Mouse (Mus musculus): ENCODE measurements around the gene Cdkl4. TPM values are rescaled to one million over a fixed set of nuclear protein-coding genes. Genes with fewer than 3 reads are reported as not detected.

The Cdkl4 gene
- polyA plus RNA-seq, 1 experiment from 2014 or later, result 1.5 TPM

DNA sequence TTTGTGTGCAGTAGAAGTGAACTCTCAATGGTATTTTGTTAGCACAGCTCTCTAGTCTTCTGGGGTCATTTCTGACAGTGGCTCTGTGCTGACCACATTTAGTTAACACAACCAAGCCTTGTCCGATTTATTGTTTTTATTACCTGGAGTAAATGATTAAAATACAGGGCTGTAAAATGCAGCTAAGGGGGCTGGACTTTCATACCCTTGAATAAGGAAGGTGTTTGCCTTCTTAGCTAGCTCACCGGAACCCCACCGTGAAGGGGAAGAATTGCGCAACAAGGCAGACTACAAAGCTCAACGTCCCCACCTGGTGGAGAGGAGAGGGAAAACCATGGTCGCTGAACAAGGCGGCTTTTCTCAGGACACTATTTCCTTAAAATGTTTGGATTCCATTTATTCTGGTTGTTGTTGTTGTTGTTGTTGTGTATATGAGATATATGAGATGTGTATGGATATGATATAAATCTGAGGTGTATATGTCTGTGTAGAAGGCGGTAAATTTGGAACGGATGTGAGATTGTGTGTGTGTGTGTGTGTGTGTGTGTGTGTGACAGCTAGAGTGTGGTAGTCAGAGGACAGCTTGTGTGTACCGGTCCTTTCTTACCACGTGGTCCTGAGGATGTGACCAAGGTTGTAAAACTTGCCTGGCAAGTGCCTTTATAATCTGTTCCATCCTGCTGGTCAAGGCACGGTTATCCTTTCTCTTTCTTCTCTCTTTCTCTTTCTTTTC, 16.8 kb downstream of the Cdkl4 start:
- H3K4me2 ChIP-seq, result peak overlapping the region; percentile 27; the same call in 1 of the 2 replicates

DNA sequence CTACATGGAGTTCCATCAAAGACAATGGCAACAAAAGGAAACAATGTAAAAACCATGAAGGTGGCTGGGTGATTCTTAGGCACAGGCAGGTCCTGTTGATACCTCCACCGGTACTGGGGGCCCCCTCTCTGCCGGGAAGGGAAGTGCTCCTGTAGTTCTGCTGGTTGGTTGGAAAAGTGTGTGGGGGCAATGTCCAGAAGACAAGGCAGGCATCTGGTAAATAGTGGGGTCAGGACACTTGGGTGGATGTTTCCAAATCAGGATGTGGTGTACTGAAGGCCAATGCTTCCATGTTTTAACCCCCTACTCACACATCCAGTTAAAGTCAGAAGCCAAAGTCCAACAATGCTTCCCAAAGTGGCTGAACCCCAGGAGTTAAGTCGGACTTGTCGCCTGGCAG, 17.9 kb downstream of the Cdkl4 start:
- H3K36me3 ChIP-seq (ENCODE audit: poor library complexity, severe bottlenecking), result peaks cover 4% of the 10 kb centered on the region; the same call in 1 of the 2 replicates
- H3K4me2 ChIP-seq, result no peak overlapping the region
- H3K27ac ChIP-seq, result no peak overlapping the region
- no peak overlapping the region for H3K9ac ChIP-seq
- H3K27me3 ChIP-seq, result no peaks in the 10 kb centered on the region
- ATAC-seq, result no peak
- no peak overlapping the region for H3K4me3 ChIP-seq
- no peaks in the 10 kb centered on the region for H3K9me3 ChIP-seq (replicated peaks)
- 94% methylated on average over 4 of the region's 4 CpGs for WGBS
- H3K4me1 ChIP-seq, result no peaks in the 10 kb centered on the region

More for the DNA sequence above, 16.8 kb downstream of the Cdkl4 start:
- Histone ChIP-seq H3K27me3 (no peaks in the 10 kb centered on the region), H3K9ac (no peak overlapping the region), H3K4me1 (no peaks in the 10 kb centered on the region), H3K36me3 (ENCODE audit: poor library complexity, severe bottlenecking) (peaks cover 11% of the 10 kb centered on the region; the same call in 1 of the 2 replicates), H3K27ac (no peak overlapping the region), H3K9me3 (replicated peaks) (peaks cover 6% of the 10 kb centered on the region; the same call in 1 of the 2 replicates), H3K4me3 (no peak overlapping the region)
- WGBS, result 21% methylated on average over 12 of the region's 12 CpGs
- ATAC-seq, result peak; percentile 67

DNA sequence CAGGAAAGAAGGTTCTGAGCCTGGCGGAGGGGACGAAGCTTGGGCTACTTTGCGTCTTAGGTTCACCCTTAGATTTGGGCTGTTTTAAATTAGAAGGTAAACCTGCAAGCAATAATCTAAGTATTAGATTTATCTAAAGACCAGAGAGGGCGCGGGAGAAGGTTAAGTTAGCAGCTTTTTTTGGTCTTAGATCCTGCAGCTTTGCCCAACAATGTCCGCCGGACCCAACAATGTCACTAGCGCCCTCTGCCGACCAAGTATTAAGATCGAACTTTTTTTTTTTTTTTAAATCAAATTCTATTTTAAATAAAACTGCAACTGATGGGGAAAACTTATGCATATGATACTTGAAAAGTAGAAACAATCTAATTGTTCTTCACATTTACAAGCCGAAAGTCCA, 18.6 kb downstream of the Cdkl4 start:
- Histone ChIP-seq H3K4me2 (no peak overlapping the region), H3K9ac (no peak overlapping the region), H3K27me3 (no peaks in the 10 kb centered on the region), H3K4me1 (peaks cover 3% of the 10 kb centered on the region; the same call in 1 of the 2 replicates), H3K9me3 (replicated peaks) (no peaks in the 10 kb centered on the region), H3K4me3 (no peak overlapping the region), H3K27ac (no peak overlapping the region), H3K36me3 (ENCODE audit: poor library complexity, severe bottlenecking) (peaks cover 4% of the 10 kb centered on the region; the same call in 1 of the 2 replicates)
- WGBS, result 37% methylated on average over 11 of the region's 11 CpGs
- ATAC-seq, result no peak

DNA sequence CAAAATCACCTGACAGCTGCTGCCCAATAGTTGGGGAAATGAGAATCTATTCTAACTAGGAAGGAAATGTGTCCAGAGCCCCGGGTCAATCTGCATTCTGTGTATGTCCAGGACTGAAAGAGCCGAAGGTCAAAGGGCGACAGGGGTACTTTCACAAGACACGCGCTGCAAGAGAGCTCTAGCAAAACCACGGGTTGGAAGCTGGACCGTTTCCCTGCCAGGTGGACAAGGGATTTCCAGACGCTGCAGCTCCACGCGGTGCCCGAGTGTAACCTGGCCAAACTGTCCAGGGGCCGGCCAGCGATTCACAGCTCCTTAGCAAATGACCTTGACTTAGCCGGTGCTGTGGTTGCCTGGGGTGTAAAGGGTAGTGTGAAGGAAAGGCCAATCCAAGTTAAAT, 19.0 kb downstream of the Cdkl4 start:
- peaks cover 3% of the 10 kb centered on the region; the same call in 1 of the 2 replicates for H3K4me1 ChIP-seq
- peaks cover 4% of the 10 kb centered on the region; the same call in 1 of the 2 replicates for H3K36me3 ChIP-seq (ENCODE audit: poor library complexity, severe bottlenecking)
- H3K9ac ChIP-seq, result no peak overlapping the region
- H3K9me3 ChIP-seq (replicated peaks), result no peaks in the 10 kb centered on the region
- no peak overlapping the region for H3K27ac ChIP-seq
- ATAC-seq, result no peak
- WGBS, result 83% methylated on average over 14 of the region's 14 CpGs
- no peaks in the 10 kb centered on the region for H3K27me3 ChIP-seq
- no peak overlapping the region for H3K4me2 ChIP-seq
- no peak overlapping the region for H3K4me3 ChIP-seq

DNA sequence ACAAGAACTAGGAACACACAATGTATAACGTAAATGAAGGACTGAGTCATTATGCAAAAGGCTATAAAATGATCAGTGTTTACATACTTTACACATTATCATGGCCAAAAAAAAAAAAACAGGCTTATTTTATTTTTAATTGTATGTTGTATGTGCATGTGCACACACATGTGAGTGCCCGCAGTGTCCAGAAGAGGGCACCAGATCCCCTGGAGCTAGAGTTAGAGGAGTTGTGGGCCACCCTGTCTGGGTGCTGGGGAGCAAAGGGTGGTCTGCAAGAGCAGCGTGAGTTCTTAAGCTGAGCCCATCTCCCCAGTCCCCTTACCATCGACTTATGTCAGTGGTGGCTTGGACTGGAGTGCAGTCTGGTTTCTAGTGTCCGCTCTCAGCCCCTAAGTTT, 20.2 kb downstream of the Cdkl4 start:
- 96% methylated on average over 5 of the region's 5 CpGs for WGBS
- no peak for ATAC-seq
- no peaks in the 10 kb centered on the region for H3K27me3 ChIP-seq

DNA sequence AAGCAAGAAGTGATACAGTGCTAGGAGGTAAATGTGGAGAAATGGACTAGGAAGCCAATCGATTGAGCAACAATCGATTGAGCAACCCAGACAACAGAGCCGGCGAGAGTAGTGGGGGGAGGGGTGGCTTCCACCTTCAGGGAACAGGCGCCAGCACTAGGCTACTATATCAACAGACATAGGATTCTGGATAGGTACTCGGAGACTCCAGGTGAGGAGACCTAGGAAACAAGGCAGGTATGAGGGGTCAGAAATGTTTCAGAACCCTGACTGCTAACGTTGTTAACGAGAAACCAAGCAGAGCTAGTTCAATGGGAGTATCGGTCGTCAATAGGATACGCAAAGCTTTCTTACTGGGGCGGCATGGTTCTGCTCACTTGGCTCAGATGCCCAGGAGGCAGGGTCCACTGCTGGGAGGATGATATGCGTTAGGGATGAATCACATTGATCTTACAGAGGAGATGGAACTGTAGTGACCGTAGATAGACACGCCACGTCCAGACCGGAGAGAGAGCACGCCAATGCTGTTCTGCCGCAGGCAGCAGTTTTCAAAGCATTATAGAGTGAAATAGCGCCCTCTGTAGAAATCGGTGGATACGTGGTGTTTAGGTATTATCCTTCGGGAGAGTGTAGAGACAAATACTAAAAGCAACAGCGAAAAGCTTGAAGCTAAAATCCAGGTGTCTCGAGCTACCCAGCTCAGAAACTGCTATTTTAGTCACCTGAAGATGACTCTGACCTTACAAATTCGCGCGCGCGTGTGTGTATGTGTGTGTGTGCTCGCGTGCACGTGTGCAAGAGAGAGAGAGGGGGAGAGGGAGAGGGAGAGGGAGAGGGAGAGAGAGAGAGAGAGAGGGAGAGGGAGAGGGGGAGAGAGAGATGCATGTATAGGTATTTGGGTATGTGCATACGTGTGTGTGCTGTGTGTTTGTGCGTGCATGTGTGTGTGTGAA, 24.0 kb downstream of the Cdkl4 start:
- Histone ChIP-seq H3K9ac (peak overlapping the region; percentile 75), H3K9me3 (replicated peaks) (no peaks in the 10 kb centered on the region), H3K4me1 (peaks cover 6% of the 10 kb centered on the region), H3K27ac (peak overlapping the region; percentile 79), H3K27me3 (no peaks in the 10 kb centered on the region), H3K4me3 (peak overlapping the region; percentile 66), H3K36me3 (ENCODE audit: poor library complexity, severe bottlenecking) (peaks cover 4% of the 10 kb centered on the region; the same call in 1 of the 2 replicates), H3K4me2 (peak overlapping the region; percentile 64)
- ATAC-seq, result peak; percentile 91
- 2% methylated on average over 35 of the region's 35 CpGs for WGBS

More for the DNA sequence above, 20.2 kb downstream of the Cdkl4 start:
- H3K4me3 ChIP-seq, result no peak overlapping the region
- H3K9me3 ChIP-seq (replicated peaks), result no peaks in the 10 kb centered on the region
- H3K27ac ChIP-seq, result no peak overlapping the region
- no peak overlapping the region for H3K9ac ChIP-seq
- H3K4me2 ChIP-seq, result no peak overlapping the region
- H3K4me1 ChIP-seq, result peaks cover 6% of the 10 kb centered on the region
- peaks cover 4% of the 10 kb centered on the region; the same call in 1 of the 2 replicates for H3K36me3 ChIP-seq (ENCODE audit: poor library complexity, severe bottlenecking)

DNA sequence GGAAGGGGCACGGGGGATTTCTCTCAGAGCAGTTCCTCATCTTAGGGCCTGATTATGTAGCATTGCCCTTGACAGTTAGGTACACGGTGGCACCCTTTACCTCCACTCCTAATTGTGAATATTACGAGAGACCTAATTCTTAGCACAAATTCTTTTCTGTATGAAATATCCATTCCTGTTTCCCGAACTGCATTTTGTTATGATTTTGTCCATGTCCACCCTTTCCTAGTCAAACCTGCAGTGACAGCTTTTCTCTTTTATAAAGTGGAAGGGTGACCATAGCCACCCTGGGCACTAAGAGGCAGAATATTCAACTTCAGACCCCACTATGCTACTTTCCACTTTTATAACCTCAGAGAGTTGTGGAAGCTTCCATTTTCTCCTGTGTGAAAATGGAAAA, 25.0 kb downstream of the Cdkl4 start:
- Histone ChIP-seq H3K4me3 (no peak overlapping the region), H3K27me3 (no peaks in the 10 kb centered on the region), H3K9ac (no peak overlapping the region), H3K4me1 (peaks cover 6% of the 10 kb centered on the region), H3K4me2 (no peak overlapping the region; the same call in 1 of the 2 replicates), H3K9me3 (replicated peaks) (no peaks in the 10 kb centered on the region), H3K36me3 (ENCODE audit: poor library complexity, severe bottlenecking) (peaks cover 2% of the 10 kb centered on the region; the same call in 1 of the 2 replicates), H3K27ac (no peak overlapping the region)
- 81% methylated on average over 4 of the region's 4 CpGs for WGBS
- no peak for ATAC-seq

DNA sequence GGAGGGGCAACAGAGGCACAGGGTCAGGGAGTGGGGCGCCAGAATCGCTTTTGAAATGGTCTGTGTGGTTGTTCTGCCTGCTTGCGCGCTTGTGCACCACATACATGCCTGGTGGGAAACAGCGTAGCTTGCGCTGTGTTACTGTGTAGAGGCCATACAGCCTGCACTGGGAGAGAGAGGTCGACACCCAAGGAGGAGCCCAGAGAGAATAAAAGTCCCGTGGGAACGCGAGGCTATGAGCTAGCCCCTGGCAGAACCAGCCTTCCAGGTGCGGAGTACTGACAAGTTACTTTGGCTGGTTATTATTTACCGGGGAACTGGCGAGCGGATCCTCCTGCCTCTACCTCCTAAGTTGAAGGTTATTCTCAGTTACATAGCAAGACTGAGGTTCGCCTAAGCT, 26.6 kb downstream of the Cdkl4 start:
- Histone ChIP-seq H3K27ac (no peak overlapping the region), H3K27me3 (no peaks in the 10 kb centered on the region), H3K36me3 (ENCODE audit: poor library complexity, severe bottlenecking) (no peaks in the 10 kb centered on the region), H3K4me3 (no peak overlapping the region), H3K9ac (no peak overlapping the region), H3K4me1 (peaks cover 6% of the 10 kb centered on the region), H3K9me3 (replicated peaks) (no peaks in the 10 kb centered on the region), H3K4me2 (no peak overlapping the region)
- WGBS, result 83% methylated on average over 15 of the region's 15 CpGs
- no peak for ATAC-seq

DNA sequence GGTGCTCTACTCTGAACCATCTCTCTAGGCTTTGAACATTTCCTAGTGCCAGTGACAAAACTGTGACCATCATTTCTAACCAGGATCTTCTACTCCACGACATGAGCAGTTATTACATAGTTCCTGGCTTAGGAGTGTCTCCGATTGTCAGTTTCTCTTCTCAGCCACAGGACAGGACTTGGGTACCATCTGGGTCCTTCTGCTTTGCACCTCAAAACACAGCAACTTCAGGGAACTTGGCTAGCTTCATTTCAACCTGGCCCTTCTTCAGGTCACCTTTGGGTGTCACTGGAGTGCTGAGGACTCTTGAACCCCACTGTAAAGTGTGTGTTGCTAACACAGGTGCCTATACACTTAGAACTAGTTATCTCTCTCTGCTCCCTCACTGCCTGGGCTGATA, 30.8 kb downstream of the Cdkl4 start:
- no peak overlapping the region for H3K4me2 ChIP-seq
- WGBS, result 86% methylated on average over 2 of the region's 2 CpGs
- no peak overlapping the region for H3K4me3 ChIP-seq
- no peak overlapping the region for H3K9ac ChIP-seq
- no peaks in the 10 kb centered on the region for H3K27me3 ChIP-seq
- no peak overlapping the region for H3K27ac ChIP-seq
- no peaks in the 10 kb centered on the region for H3K4me1 ChIP-seq
- H3K36me3 ChIP-seq (ENCODE audit: poor library complexity, severe bottlenecking), result no peaks in the 10 kb centered on the region
- no peaks in the 10 kb centered on the region for H3K9me3 ChIP-seq (replicated peaks)
- no peak for ATAC-seq

DNA sequence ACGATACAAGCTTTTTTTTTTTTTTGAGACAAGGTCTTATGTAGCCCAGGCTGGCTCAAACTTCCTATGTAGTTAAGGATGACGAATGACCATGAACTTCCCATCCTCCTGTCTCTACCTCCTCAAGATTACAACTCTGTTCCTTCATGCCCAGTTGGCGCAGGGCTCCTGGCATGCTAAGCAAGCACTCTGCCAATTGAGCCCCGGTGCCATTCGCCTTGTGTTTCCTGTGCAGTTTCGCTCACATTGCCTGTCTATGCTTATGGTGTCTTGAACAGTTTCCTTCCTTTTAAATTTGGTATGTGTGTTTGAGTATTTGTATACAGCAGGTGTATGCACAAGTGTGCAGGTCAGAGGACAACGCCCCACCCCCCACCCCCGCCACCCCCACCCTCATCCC, 31.4 kb downstream of the Cdkl4 start:
- no peak overlapping the region for H3K9ac ChIP-seq
- H3K36me3 ChIP-seq (ENCODE audit: poor library complexity, severe bottlenecking), result no peaks in the 10 kb centered on the region
- no peaks in the 10 kb centered on the region for H3K4me1 ChIP-seq
- WGBS, result 94% methylated on average over 8 of the region's 8 CpGs
- H3K4me3 ChIP-seq, result no peak overlapping the region
- H3K9me3 ChIP-seq (replicated peaks), result no peaks in the 10 kb centered on the region
- no peak overlapping the region for H3K4me2 ChIP-seq
- no peak overlapping the region for H3K27ac ChIP-seq
- no peak for ATAC-seq
- no peaks in the 10 kb centered on the region for H3K27me3 ChIP-seq

DNA sequence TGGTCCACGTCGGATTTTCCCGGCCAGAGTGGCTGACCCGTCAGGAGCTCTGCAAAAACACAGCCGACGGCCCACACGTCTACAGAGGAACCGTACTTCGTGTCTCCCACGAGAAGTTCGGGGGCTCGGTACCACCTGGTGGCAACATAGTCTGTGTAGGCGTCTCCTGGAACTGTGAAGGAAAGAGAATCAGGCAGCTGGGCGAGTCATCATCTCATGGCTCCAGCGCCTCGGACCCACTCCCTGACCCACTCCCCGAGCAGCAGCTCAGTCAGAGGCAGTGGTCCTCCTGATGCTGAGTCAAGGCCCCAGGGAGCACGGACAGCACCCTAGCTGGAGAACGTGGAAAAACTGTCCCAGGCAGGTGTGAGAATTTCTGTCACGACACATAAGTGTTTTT, 34.0 kb downstream of the Cdkl4 start:
- Histone ChIP-seq H3K4me3 (no peak overlapping the region), H3K27me3 (no peaks in the 10 kb centered on the region), H3K9me3 (replicated peaks) (no peaks in the 10 kb centered on the region), H3K9ac (no peak overlapping the region), H3K4me1 (no peaks in the 10 kb centered on the region), H3K27ac (no peak overlapping the region), H3K4me2 (no peak overlapping the region), H3K36me3 (ENCODE audit: poor library complexity, severe bottlenecking) (no peaks in the 10 kb centered on the region)
- WGBS, result 90% methylated on average over 20 of the region's 20 CpGs
- no peak for ATAC-seq

DNA sequence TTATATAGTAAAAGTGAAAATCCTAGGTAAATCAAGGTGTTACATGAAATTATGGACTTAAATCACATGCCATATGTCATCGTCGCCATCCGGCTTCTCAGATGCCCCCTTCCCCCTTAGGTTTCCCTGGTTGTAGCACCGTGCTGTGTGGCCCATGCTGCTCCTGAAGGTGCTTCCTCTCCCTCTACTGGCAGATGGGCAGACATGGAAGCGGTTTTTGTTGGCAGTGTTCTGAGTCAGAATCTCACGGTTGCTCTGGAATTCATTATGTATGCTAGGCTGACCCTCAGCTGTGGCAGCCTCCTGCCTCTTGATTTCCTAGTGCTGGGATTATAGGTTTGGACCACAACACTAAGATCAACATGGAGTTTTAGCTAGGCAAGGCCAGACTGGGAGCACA, 40.5 kb downstream of the Cdkl4 start:
- Histone ChIP-seq H3K27ac (no peak overlapping the region), H3K36me3 (ENCODE audit: poor library complexity, severe bottlenecking) (no peaks in the 10 kb centered on the region), H3K9me3 (replicated peaks) (no peaks in the 10 kb centered on the region), H3K4me3 (no peak overlapping the region), H3K4me2 (no peak overlapping the region), H3K27me3 (no peaks in the 10 kb centered on the region), H3K9ac (no peak overlapping the region), H3K4me1 (no peaks in the 10 kb centered on the region)
- WGBS, result 61% methylated on average over 6 of the region's 6 CpGs
- ATAC-seq, result no peak

Data from forebrain, embryonic 13.5 days (tissue).